Mouse (Mus musculus): Measurements from ENCODE around the gene Arl5a.

DNA sequence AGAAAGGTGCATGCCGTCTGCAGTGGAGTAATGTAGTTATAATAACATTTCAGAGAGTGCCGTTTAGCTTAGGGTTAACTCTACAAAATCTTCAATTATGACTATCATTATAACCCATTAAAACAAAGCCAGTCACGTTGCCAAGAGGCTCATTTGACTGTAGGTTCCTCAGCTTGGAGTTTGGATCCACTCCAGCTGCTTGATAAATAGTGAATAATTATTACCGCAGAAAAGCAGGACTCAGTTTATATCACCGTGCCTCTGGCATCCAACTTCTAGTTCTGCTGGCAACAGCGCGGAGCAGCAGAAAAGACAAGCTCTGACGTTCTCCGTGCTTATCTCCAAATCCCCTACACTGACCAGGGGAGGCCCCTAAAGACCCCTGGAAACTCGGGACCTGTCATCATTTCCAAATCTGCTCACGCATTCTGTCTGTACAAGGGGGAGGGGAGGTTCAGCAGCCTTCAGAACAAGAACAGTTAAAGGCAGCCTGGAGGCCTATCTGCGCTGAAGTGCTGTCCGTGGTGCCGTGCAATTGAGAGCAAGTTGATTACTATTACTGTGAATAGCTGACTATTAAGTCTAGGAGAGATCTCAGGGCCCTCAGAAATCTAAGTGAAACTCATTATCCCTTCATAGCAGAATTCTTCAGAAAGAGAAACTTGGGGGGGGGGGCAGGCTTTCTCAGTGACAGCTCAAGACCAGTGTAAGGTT, 11.4 kb upstream of the Arl5a start:
- TF ChIP-seq POLR2A (IDR thresholded peaks at IDR 0.05; ENCODE audit: borderline replicate concordance, low read depth, low read length): no peak
- no peak for TF ChIP-seq CTCF (IDR thresholded peaks at IDR 0.05; ENCODE audit: low read depth, low read length)

All from bone marrow macrophage, adult 2 months (primary cell).